Mouse (Mus musculus) limb, embryonic 13.5 days (tissue): Measurements from ENCODE around the gene Ror1. TPM values are rescaled to one million over a fixed set of nuclear protein-coding genes. Genes with fewer than 3 reads are reported as not detected.

Experiments used
- ATAC-seq: fragments of 200-750 bp; cut with Nextera tagmentation; 2 replicates; pipeline ENCODE4 v1.8.0; 2017; ENCODE audit warnings: low read depth, moderate number of reproducible peaks, moderate TSS enrichment; ENCODE audit not compliant: low FRiP score
- H3K27ac ChIP-seq: fragments of 300-500 bp; sonication (generic); 2 replicates; pipeline ENCODE4 v1.5.1; 2015; ENCODE audit warnings: inconsistent platforms, mild to moderate bottlenecking, moderate library complexity
- H3K27me3 ChIP-seq: fragments of 300-500 bp; sonication (generic); 2 replicates; pipeline ENCODE4 v1.6.1; 2015; ENCODE audit warnings: mild to moderate bottlenecking, inconsistent platforms
- H3K36me3 ChIP-seq: fragments of 300-500 bp; sonication (generic); 2 replicates; pipeline ENCODE4 v1.6.1; 2015; ENCODE audit warnings: inconsistent platforms, mild to moderate bottlenecking, moderate library complexity
- H3K4me1 ChIP-seq: fragments of 300-500 bp; sonication (generic); 2 replicates; pipeline ENCODE4 v1.6.1; 2015; ENCODE audit warnings: inconsistent platforms
- H3K4me2 ChIP-seq: fragments of 300-500 bp; sonication (generic); replicated peaks from 2 replicates; pipeline ENCODE4 v1.6.1; 2015; ENCODE audit warnings: inconsistent platforms, mild to moderate bottlenecking, moderate library complexity
- H3K4me3 ChIP-seq: fragments of 300-500 bp; sonication (generic); 2 replicates; pipeline ENCODE4 v1.5.1; 2015; ENCODE audit warnings: moderate library complexity, mild to moderate bottlenecking, inconsistent platforms
- H3K9ac ChIP-seq: fragments of 300-500 bp; sonication (generic); 2 replicates; pipeline ENCODE4 v1.6.1; 2015; ENCODE audit warnings: mild to moderate bottlenecking, inconsistent platforms
- H3K9me3 ChIP-seq: fragments of 300-500 bp; sonication (generic); 2 replicates; pipeline ENCODE4 v1.6.1; 2016; ENCODE audit warnings: inconsistent platforms
- WGBS: fragments of 180-500 bp; shearing (Covaris S2); methylation state at CpG from one replicate; pipeline ENCODE4 v1.1.7; 2015; 5-methylcytosine and 5-hydroxymethylcytosine counted together
- polyA plus RNA-seq: library from polyadenylated mRNA; unstranded; fragments of >200 nt; fragmentation: Nextera tagmentation; extraction: Ambion mirVana; gene quantifications from 2 replicates; pipeline ENCODE4 v1.2.1, GENCODE M21; 2015

Ror1 gene
- polyA plus RNA-seq, 1 experiment from 2014 or later: 11.8 TPM

- Histone ChIP-seq H3K36me3 (no peaks in the 10 kb centered on the region), H3K27me3 (no peaks in the 10 kb centered on the region), H3K4me1 (no peaks in the 10 kb centered on the region), H3K9me3 (no peaks in the 10 kb centered on the region), H3K27ac (no peak overlapping the region), H3K9ac (no peak overlapping the region), H3K4me3 (no peak overlapping the region), H3K4me2 (no peak overlapping the region)
- no peak for ATAC-seq
- WGBS: 92% methylated on average over 4 of the region's 4 CpGs
These were observed 178.4 kb downstream of the Ror1 start for GRCm38 (mm10) chr4:100273807-100274480.

- Histone ChIP-seq H3K27ac (no peak overlapping the region), H3K9ac (no peak overlapping the region), H3K27me3 (no peaks in the 10 kb centered on the region), H3K4me3 (no peak overlapping the region), H3K9me3 (no peaks in the 10 kb centered on the region), H3K4me2 (no peak overlapping the region), H3K36me3 (no peaks in the 10 kb centered on the region), H3K4me1 (no peaks in the 10 kb centered on the region)
- 71% methylated on average over 7 of the region's 7 CpGs for WGBS
- no peak for ATAC-seq
These were observed 180.9 kb downstream of the Ror1 start for GRCm38 (mm10) chr4:100276482-100276881.

GRCm38 (mm10) chr4:100276970-100277369 lies 181.4 kb downstream of the Ror1 start:
- no peak overlapping the region for H3K27ac ChIP-seq
- no peak overlapping the region for H3K9ac ChIP-seq
- ATAC-seq: no peak
- no peaks in the 10 kb centered on the region for H3K9me3 ChIP-seq
- no peak overlapping the region for H3K4me3 ChIP-seq
- 84% methylated on average over 1 of the region's 1 CpGs for WGBS
- no peak overlapping the region for H3K4me2 ChIP-seq
- H3K27me3 ChIP-seq: no peaks in the 10 kb centered on the region
- H3K36me3 ChIP-seq: no peaks in the 10 kb centered on the region
- H3K4me1 ChIP-seq: no peaks in the 10 kb centered on the region

DNA sequence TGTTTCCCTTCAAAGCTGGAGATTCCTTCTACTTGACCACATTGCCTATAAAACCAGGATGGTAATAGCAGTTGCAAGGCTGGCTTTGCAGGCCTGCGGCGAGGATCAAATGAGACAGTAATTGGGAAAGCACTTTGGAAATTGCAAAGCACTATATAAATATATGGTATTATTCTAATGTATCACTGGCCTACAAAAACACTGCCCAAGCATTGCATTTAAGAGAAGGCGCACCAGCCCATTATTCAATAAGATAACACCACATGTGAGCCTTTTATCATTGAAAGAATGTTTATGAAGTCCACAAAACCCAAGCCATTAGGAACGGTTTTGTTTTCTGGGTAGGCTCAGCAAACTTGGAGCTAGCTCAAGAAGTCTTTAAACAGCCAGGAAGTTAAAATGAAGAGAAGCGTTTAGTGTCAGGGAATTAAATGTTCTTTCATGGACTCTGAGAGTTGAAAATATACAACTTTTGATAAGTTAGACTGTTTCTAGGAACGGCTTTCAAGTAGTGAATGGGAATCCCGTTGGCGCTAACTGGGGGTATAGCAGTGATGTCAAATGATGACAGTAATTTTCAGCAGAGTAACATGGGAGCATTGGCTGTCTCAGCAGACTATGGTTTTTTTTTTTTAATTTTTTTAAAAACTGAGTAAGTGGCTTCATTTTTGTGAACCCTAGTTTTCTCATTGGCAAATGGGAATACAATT lies 187.7 kb downstream of the Ror1 start:
- Histone ChIP-seq H3K36me3 (no peaks in the 10 kb centered on the region), H3K4me2 (no peak overlapping the region), H3K27ac (no peak overlapping the region), H3K9me3 (no peaks in the 10 kb centered on the region), H3K4me3 (no peak overlapping the region), H3K9ac (no peak overlapping the region), H3K27me3 (no peaks in the 10 kb centered on the region), H3K4me1 (no peaks in the 10 kb centered on the region)
- WGBS: 67% methylated on average over 8 of the region's 8 CpGs
- no peak for ATAC-seq

DNA sequence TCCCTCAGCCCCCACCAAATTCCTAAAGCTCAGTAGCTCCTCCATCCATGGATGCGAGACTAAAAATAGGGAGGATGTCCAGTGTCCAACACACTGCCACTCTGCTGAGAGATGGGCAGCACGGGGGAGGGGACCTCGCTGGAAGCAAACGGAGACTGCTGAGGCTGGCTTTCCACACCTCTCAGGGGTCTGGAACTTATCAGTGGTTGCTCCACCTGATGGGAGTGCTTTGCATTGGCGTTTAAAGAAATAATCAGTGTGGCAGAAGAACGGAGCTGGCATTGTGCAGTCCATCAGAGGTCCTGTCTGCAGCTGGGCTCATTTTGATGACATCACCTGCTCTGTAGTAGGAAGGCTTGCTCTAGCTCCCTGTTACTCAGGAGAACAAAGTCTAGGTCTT lies 188.9 kb downstream of the Ror1 start:
- no peaks in the 10 kb centered on the region for H3K27me3 ChIP-seq
- H3K9ac ChIP-seq: no peak overlapping the region
- H3K4me3 ChIP-seq: no peak overlapping the region
- no peak overlapping the region for H3K27ac ChIP-seq
- H3K36me3 ChIP-seq: no peaks in the 10 kb centered on the region
- no peaks in the 10 kb centered on the region for H3K4me1 ChIP-seq
- ATAC-seq: no peak
- 62% methylated on average over 6 of the region's 6 CpGs for WGBS
- H3K4me2 ChIP-seq: no peak overlapping the region
- H3K9me3 ChIP-seq: no peaks in the 10 kb centered on the region

GRCm38 (mm10) chr4:100286111-100286541 lies 190.5 kb downstream of the Ror1 start:
- Histone ChIP-seq H3K4me1 (0 out of 2 replicates have a peak, but pooled peaks cover 2% of the 10 kb centered on the region), H3K9me3 (no peaks in the 10 kb centered on the region), H3K36me3 (no peaks in the 10 kb centered on the region), H3K4me2 (no peak overlapping the region), H3K27ac (no peak overlapping the region), H3K9ac (no peak overlapping the region), H3K27me3 (no peaks in the 10 kb centered on the region), H3K4me3 (no peak overlapping the region)
- no peak for ATAC-seq
- WGBS: 84% methylated on average over 7 of the region's 7 CpGs

GRCm38 (mm10) chr4:100286800-100287199 lies 191.2 kb downstream of the Ror1 start:
- Histone ChIP-seq H3K4me3 (no peak overlapping the region), H3K9me3 (no peaks in the 10 kb centered on the region), H3K36me3 (no peaks in the 10 kb centered on the region), H3K4me2 (no peak overlapping the region), H3K27ac (no peak overlapping the region), H3K4me1 (0 out of 2 replicates have a peak, but pooled peaks cover 9% of the 10 kb centered on the region), H3K27me3 (no peaks in the 10 kb centered on the region), H3K9ac (no peak overlapping the region)
- no peak for ATAC-seq

DNA sequence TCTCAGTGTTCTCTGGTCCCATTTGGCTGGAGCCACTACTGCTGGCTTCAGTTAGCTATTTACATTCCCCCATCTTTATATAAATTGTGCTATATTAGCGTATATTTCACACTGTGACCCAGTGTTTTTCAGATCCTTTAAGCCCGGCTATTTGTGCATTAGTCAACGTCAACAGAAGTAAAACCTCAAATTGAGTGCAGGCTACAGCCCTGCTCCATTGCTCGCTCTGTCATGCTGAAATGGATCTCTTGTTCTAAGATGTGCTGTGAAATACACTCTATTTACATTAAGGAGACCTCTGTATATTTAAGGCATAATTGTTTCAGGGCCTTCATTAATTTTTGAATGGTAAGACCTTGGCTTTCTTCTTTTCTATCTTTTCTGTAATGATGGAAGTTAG lies 192.2 kb downstream of the Ror1 start:
- H3K9ac ChIP-seq: no peak overlapping the region
- H3K27me3 ChIP-seq: no peaks in the 10 kb centered on the region
- no peak for ATAC-seq
- H3K4me1 ChIP-seq: 0 out of 2 replicates have a peak, but pooled peaks cover 10% of the 10 kb centered on the region
- no peaks in the 10 kb centered on the region for H3K9me3 ChIP-seq
- H3K27ac ChIP-seq: no peak overlapping the region
- H3K4me3 ChIP-seq: no peak overlapping the region
- WGBS: 77% methylated on average over 4 of the region's 4 CpGs
- H3K36me3 ChIP-seq: no peaks in the 10 kb centered on the region
- no peak overlapping the region for H3K4me2 ChIP-seq

GRCm38 (mm10) chr4:100291015-100291651 lies 195.5 kb downstream of the Ror1 start:
- no peak for ATAC-seq
- no peak overlapping the region for H3K27ac ChIP-seq
- H3K4me1 ChIP-seq: 0 out of 2 replicates have a peak, but pooled peaks cover 10% of the 10 kb centered on the region
- H3K9ac ChIP-seq: no peak overlapping the region
- no peaks in the 10 kb centered on the region for H3K9me3 ChIP-seq
- no peaks in the 10 kb centered on the region for H3K36me3 ChIP-seq
- H3K4me3 ChIP-seq: no peak overlapping the region
- 66% methylated on average over 5 of the region's 5 CpGs for WGBS
- no peak overlapping the region for H3K4me2 ChIP-seq
- H3K27me3 ChIP-seq: no peaks in the 10 kb centered on the region

- H3K36me3 ChIP-seq: no peaks in the 10 kb centered on the region
- H3K4me1 ChIP-seq: no peaks in the 10 kb centered on the region
- H3K27me3 ChIP-seq: no peaks in the 10 kb centered on the region; the same call in 1 of the 2 replicates
- no peak overlapping the region for H3K4me2 ChIP-seq
- H3K9me3 ChIP-seq: no peaks in the 10 kb centered on the region
- ATAC-seq: no peak
- 48% methylated on average over 6 of the region's 6 CpGs for WGBS
- no peak overlapping the region for H3K4me3 ChIP-seq
- no peak overlapping the region for H3K27ac ChIP-seq
- no peak overlapping the region for H3K9ac ChIP-seq
These were observed 202.1 kb downstream of the Ror1 start for GRCm38 (mm10) chr4:100297678-100298077.

DNA sequence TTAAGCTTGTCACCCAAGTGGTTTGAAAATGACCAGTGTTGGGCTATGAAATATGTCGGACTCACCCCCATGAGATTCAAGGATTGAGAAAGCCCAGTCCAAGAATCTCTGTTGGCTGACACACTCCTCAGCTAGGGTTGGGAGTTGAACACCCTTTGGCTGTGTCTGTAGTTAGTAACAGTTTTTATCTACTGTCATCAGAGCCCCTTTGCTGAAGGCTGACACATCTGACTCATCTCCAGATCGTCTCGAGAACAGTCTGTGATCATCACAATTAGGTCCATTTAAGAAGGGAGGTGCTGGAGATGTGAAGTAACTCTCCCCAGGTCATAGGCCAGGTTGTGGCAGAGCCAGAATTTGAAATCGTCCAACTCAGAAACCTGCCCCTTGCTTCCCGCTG lies 203.0 kb downstream of the Ror1 start:
- Histone ChIP-seq H3K9me3 (no peaks in the 10 kb centered on the region), H3K4me3 (no peak overlapping the region), H3K4me2 (no peak overlapping the region), H3K9ac (no peak overlapping the region), H3K27me3 (no peaks in the 10 kb centered on the region; the same call in 1 of the 2 replicates), H3K4me1 (no peaks in the 10 kb centered on the region), H3K36me3 (no peaks in the 10 kb centered on the region), H3K27ac (no peak overlapping the region)
- no peak for ATAC-seq
- 82% methylated on average over 5 of the region's 5 CpGs for WGBS

DNA sequence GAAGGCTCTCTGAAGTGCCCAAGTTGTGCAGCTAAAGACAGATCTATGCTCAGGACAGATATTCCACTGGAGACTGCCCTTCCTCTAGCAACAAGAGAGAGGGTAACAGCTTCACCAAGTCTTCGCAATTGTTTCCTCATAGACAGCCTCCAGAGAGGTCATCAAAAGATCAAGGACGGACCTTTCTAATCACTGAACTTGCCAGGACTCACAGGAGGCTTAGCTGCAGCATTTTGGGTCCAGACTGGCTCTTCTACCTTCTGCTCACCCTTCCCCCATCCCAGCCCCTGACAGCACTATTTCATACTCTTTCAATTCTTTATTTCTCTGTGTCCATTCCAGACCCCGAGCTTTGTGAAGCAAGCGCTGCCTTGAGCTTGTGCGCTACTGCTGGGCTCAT lies 204.6 kb downstream of the Ror1 start:
- WGBS: 81% methylated on average over 5 of the region's 5 CpGs
- no peak overlapping the region for H3K9ac ChIP-seq
- ATAC-seq: no peak

More for the DNA sequence above, 204.6 kb downstream of the Ror1 start:
- H3K27me3 ChIP-seq: no peaks in the 10 kb centered on the region; the same call in 1 of the 2 replicates
- no peak overlapping the region for H3K27ac ChIP-seq
- no peaks in the 10 kb centered on the region for H3K4me1 ChIP-seq
- no peaks in the 10 kb centered on the region for H3K9me3 ChIP-seq
- no peaks in the 10 kb centered on the region for H3K36me3 ChIP-seq
- no peak overlapping the region for H3K4me2 ChIP-seq
- no peak overlapping the region for H3K4me3 ChIP-seq
